Mouse (Mus musculus): ENCODE results near the gene Cdh23. TPM values are rescaled to one million over a fixed set of nuclear protein-coding genes. Genes with fewer than 3 reads are reported as not detected.

Cdh23 gene
- total RNA-seq (2023) = 0.81 to 1.7 TPM in 2 of 4 replicates, not detected in the others

DNA sequence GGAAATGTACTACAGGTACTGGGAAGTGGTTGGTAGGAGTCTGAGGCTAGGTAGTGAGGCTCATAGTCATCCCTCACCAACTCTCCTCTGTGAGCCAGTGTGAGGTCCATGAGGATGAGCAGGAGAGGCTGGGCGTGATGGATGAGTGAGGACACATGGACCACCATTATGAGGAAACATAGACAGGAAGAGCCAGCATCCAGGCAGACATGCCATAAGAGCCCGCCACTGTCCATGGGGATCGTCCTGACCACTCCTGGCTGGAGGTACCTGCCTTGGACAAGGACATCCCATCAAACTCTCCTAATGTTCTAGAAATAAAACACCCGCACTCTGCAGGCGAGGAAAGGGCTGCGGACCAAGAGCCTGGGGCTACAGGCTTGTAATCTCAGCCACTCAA lies at the start of gene Cdh23:
Gene Cdh23 (minus strand): TSS at position 101 of the 400 bp plus-strand sequence.

DNA sequence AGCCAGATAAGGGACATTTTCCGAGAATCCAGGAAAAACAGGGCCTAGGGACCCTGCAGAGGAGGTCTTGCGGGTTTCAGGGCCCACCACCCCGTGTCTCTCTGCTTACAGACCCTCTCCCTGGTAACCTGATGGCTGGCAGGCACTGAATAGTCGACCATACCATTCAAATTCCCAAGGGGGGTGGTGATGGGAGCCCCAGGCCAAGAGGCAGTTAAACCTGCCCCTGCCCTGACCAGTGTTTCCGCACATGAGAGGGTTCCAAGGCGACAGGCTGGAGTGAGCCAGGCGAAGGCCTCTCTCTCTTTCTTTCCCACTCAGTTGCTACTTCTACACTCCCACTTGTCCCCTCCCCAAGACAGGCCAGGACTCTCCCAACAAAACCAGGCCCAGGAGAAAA lies 296.8 kb downstream of the Cdh23 start, which contains the start of gene Gm17455:
Gene Gm17455 (plus strand): TSS at position 278 of the 400 bp plus-strand sequence.

DNA sequence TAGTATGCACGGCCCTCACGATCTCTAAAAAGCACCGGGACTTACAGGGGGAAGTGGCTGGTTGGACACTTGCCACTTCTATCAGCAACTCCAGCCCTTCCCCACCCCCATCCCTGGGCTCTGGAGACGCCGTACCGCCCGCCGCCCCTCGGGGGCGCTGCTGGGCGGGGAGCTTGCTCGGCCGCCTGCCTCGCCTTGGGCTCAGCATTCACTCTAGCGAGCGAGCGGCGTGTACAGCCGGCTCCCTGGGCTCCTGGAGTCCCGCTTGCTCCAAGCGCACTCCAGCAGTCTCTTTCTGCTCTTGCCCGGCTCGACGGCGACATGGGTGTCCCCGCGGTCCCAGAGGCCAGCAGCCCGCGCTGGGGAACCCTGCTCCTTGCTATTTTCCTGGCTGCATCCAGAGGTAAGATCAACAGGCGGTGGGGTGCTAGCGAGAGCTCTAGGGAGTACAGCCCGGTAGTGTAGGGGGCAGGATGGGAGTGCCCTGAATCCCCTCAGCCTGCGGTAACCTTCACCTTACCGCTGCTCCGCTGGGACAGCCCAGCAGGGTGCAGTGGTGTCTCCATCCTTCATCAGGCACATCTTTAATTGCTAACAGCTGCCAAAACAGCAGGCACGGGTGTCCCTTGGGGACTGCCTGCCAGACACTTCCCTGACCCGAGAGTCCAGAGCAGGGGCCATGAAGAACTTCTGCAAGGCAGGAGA lies 349.4 kb downstream of the Cdh23 start, which contains the start of gene Vsir:
Gene Vsir (plus strand): TSS at position 151 of the 705 bp plus-strand sequence.

DNA sequence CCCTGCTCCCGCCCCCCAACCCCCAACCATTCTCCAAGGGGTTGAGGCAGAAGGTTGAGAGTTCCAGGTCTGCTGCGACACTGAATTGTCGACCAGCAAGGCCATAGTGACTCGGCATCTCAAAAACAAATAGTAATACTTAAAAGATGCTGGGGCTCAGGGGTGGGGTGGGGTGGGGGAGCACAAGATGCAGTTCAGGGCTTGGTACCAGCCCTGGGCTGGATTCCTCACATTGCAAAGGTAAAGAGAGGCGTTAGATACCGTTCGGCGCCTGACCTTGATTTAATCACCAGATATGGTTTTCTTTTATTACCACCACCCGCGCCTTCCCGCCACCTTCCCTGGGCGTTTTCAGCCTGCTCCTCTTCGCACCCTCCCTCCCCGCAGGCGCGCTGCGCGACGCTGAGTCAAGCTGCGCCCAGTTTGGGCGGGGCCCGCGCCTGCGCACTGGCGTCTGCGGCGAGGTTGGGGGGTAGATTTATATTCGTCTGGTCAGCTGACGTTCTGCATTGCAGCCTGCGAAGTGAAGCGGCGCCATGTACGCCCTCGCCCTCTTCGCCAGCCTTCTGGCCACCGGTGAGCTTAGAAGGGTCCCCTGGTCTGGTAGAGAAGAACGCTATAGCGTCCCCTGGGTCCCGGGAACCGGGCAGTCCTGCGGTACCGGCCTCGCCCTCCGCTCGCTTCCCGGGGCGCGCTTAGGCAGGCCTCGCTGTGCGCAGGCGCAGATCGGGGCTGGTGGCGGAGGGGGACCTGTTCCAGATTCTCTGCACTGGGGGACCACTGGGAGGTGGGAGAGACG lies 418.9 kb downstream of the Cdh23 start, which contains the start of gene Psap:
Gene Psap (plus strand): TSS at position 421 of the 799 bp plus-strand sequence.

Other genes with a start within 250 kb of the Cdh23 start
- gene Slc29a3, start 56.3 kb upstream of the Cdh23 start, total RNA-seq (2023) = 22.6 to 26.7 TPM (median 24.7 TPM) in 4 replicates
- not detected in 4 replicates for gene Unc5b, start 135.1 kb upstream of the Cdh23 start, total RNA-seq (2023)

All from B cell, adult 62 days (primary cell).